Comparison of ENCODE assay signal across 19 mouse cellular contexts in the genomic region with DNA sequence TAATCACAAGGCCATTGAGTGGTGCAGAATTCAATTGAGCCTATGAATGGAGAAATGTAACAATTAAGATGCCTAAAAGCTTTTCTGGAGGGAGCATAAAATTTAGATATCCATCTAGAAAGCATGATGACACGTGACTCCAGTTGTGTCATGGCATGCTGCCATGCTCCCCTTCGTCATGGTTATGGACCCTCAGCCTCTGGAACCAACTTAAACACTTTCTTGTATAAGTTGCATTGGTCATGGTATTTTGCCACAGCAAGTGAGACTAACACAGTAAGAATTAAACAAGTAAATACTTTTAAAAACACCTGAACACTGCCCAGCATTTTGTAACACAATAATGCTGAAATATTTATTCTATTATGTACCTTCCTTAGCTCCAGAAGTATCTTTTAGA.
A peak's percentile ranks its signal among the peaks of the same experiment; 100 is the strongest.
DNase-seq lines count a peak whose midpoint lies in the region; ATAC-seq lines count a peak whose summit lies in the region.
"Had no signal": no experiment of that assay in that cellular context is flagged by ENCODE, and none has a peak within 500 bp of the region (broad histone marks: within the 10 kb centered on the region; RNA-seq: fewer than 3 reads in every experiment).

No protein-coding gene starts in this region.

- H3K27ac ChIP-seq in embryonic facial prominence, embryonic 14.5 days (replicated peaks; ENCODE audit: low read depth, low read length): no peak overlapping the region
- no peak overlapping the region for H3K27ac ChIP-seq in embryonic facial prominence, embryonic 10.5 days (replicated peaks)
- H3K27ac ChIP-seq in midbrain, embryonic 11.5 days (ENCODE audit: low read depth, low read length): no peak overlapping the region
- H3K27ac ChIP-seq in midbrain, embryonic 16.5 days (ENCODE audit: low read length): no peak overlapping the region
- H3K27ac ChIP-seq in hindbrain, embryonic 13.5 days: no peak overlapping the region
- H3K27ac ChIP-seq in midbrain, embryonic 15.5 days: no peak overlapping the region
- H3K27ac ChIP-seq: embryonic facial prominence, embryonic 13.5 days; forebrain, embryonic 13.5 days; heart, embryonic 13.5 days; intestine, embryonic 15.5 days had no signal

- no peaks in the 10 kb centered on the region for H3K9me3 ChIP-seq in embryonic facial prominence, embryonic 14.5 days (ENCODE audit: control insufficient read depth, low read length)
- H3K9me3 ChIP-seq in embryonic facial prominence, embryonic 10.5 days: no peaks in the 10 kb centered on the region
- no peaks in the 10 kb centered on the region for H3K9me3 ChIP-seq in midbrain, embryonic 11.5 days (ENCODE audit: control insufficient read depth, low read length)
- no peaks in the 10 kb centered on the region for H3K9me3 ChIP-seq in midbrain, embryonic 16.5 days (replicated peaks; ENCODE audit: control insufficient read depth, low read length, poor library complexity, severe bottlenecking)
- no peaks in the 10 kb centered on the region for H3K9me3 ChIP-seq in hindbrain, embryonic 13.5 days
- no peaks in the 10 kb centered on the region for H3K9me3 ChIP-seq in midbrain, embryonic 15.5 days
- H3K9me3 ChIP-seq: embryonic facial prominence, embryonic 13.5 days; forebrain, embryonic 13.5 days; heart, embryonic 13.5 days; intestine, embryonic 15.5 days had no signal

- H3K9ac ChIP-seq in embryonic facial prominence, embryonic 14.5 days (ENCODE audit: low read depth, low read length): no peak overlapping the region
- H3K9ac ChIP-seq in midbrain, embryonic 11.5 days (ENCODE audit: low read length): no peak overlapping the region
- H3K9ac ChIP-seq in midbrain, embryonic 16.5 days (ENCODE audit: low read depth, low read length): no peak overlapping the region
- H3K9ac ChIP-seq in hindbrain, embryonic 13.5 days: no peak overlapping the region
- H3K9ac ChIP-seq in midbrain, embryonic 15.5 days: no peak overlapping the region
- H3K9ac ChIP-seq: embryonic facial prominence, embryonic 13.5 days; forebrain, embryonic 13.5 days; forebrain, postnatal 0 days; heart, embryonic 13.5 days; intestine, embryonic 15.5 days had no signal

- H3K4me2 ChIP-seq in embryonic facial prominence, embryonic 14.5 days (ENCODE audit: low read depth, low read length): no peak overlapping the region
- H3K4me2 ChIP-seq in midbrain, embryonic 11.5 days: no peak overlapping the region
- H3K4me2 ChIP-seq in midbrain, embryonic 16.5 days (ENCODE audit: low read length): no peak overlapping the region
- no peak overlapping the region for H3K4me2 ChIP-seq in hindbrain, embryonic 13.5 days
- no peak overlapping the region for H3K4me2 ChIP-seq in midbrain, embryonic 15.5 days
- H3K4me2 ChIP-seq: embryonic facial prominence, embryonic 13.5 days; forebrain, embryonic 13.5 days; heart, embryonic 13.5 days; intestine, embryonic 15.5 days had no signal

- 45% methylated on average over 2 of the region's 2 CpGs for WGBS in embryonic facial prominence, embryonic 14.5 days
- 73% methylated on average over 2 of the region's 2 CpGs for WGBS in embryonic facial prominence, embryonic 10.5 days
- WGBS in midbrain, embryonic 11.5 days: 47% methylated on average over 2 of the region's 2 CpGs
- WGBS in midbrain, embryonic 16.5 days: 35% methylated on average over 2 of the region's 2 CpGs
- 32% methylated on average over 2 of the region's 2 CpGs for WGBS in hindbrain, embryonic 13.5 days
- WGBS in midbrain, embryonic 15.5 days: 35% methylated on average over 2 of the region's 2 CpGs

- no peak for ATAC-seq in embryonic facial prominence, embryonic 14.5 days (ENCODE audit: low read depth)
- peak; percentile 69 for ATAC-seq in midbrain, embryonic 11.5 days (ENCODE audit: low FRiP score)
- ATAC-seq in midbrain, embryonic 16.5 days: no peak
- ATAC-seq in hindbrain, embryonic 13.5 days (ENCODE audit: low FRiP score): peak; percentile 73
- peak; percentile 39; the same call in 1 of the 2 replicates for ATAC-seq in midbrain, embryonic 15.5 days (replicated peaks)
- ATAC-seq: activated CD4-positive, CD25-positive, alpha-beta regulatory T cell, adult 4 months; intestine, embryonic 15.5 days had no signal

- no peaks in the 10 kb centered on the region for H3K27me3 ChIP-seq in embryonic facial prominence, embryonic 14.5 days (replicated peaks; ENCODE audit: control insufficient read depth, insufficient read depth, low read length)
- no peaks in the 10 kb centered on the region for H3K27me3 ChIP-seq in embryonic facial prominence, embryonic 10.5 days (replicated peaks; ENCODE audit: low read depth, poor library complexity, severe bottlenecking)
- H3K27me3 ChIP-seq in midbrain, embryonic 11.5 days (ENCODE audit: control insufficient read depth, insufficient read depth, low read length): no peaks in the 10 kb centered on the region
- no peaks in the 10 kb centered on the region for H3K27me3 ChIP-seq in midbrain, embryonic 16.5 days (ENCODE audit: control insufficient read depth, insufficient read depth, low read depth, low read length)
- no peaks in the 10 kb centered on the region for H3K27me3 ChIP-seq in hindbrain, embryonic 13.5 days
- H3K27me3 ChIP-seq in midbrain, embryonic 15.5 days (replicated peaks): no peaks in the 10 kb centered on the region
- H3K27me3 ChIP-seq: embryonic facial prominence, embryonic 13.5 days; forebrain, embryonic 13.5 days; heart, embryonic 13.5 days; intestine, embryonic 15.5 days had no signal

- intact Hi-C loops in gastrocnemius, postnatal 14 days (cut with DNase I; ENCODE audit: low total_unique reads): no loop called here

- peak; percentile 13 for DNase-seq in embryonic facial prominence, embryonic 14.5 days (ENCODE audit: low spot score)
- no peak for DNase-seq in embryonic facial prominence, embryonic 10.5 days (ENCODE audit: low spot score)
- DNase-seq in midbrain, embryonic 11.5 days (ENCODE audit: low spot score, missing footprints): no peak
- DNase-seq in gastrocnemius, postnatal 14 days: no peak
- DNase-seq: adrenal gland, adult 2 months; adrenal gland, postnatal 25 days; cerebellum, adult 2 months; gastrocnemius, postnatal 36 days; heart, adult 11 months; heart, postnatal 36 days had no signal

- H3K4me1 ChIP-seq in embryonic facial prominence, embryonic 14.5 days (ENCODE audit: control insufficient read depth, insufficient read depth, low read length): no peaks in the 10 kb centered on the region
- H3K4me1 ChIP-seq in embryonic facial prominence, embryonic 10.5 days: no peaks in the 10 kb centered on the region
- no peaks in the 10 kb centered on the region for H3K4me1 ChIP-seq in midbrain, embryonic 11.5 days (ENCODE audit: control insufficient read depth, insufficient read depth, low read length)
- H3K4me1 ChIP-seq in midbrain, embryonic 16.5 days (ENCODE audit: control insufficient read depth, insufficient read depth, low read length): no peaks in the 10 kb centered on the region
- no peaks in the 10 kb centered on the region for H3K4me1 ChIP-seq in hindbrain, embryonic 13.5 days (replicated peaks)
- H3K4me1 ChIP-seq in midbrain, embryonic 15.5 days: no peaks in the 10 kb centered on the region
- H3K4me1 ChIP-seq: embryonic facial prominence, embryonic 13.5 days; forebrain, embryonic 13.5 days; heart, embryonic 13.5 days; intestine, embryonic 15.5 days had no signal

- no peak overlapping the region for H3K4me3 ChIP-seq in embryonic facial prominence, embryonic 14.5 days (ENCODE audit: low read depth, low read length)
- no peak overlapping the region for H3K4me3 ChIP-seq in embryonic facial prominence, embryonic 10.5 days
- H3K4me3 ChIP-seq in midbrain, embryonic 11.5 days (ENCODE audit: low read depth, low read length): no peak overlapping the region
- no peak overlapping the region for H3K4me3 ChIP-seq in midbrain, embryonic 16.5 days (ENCODE audit: low read depth, low read length)
- no peak overlapping the region for H3K4me3 ChIP-seq in hindbrain, embryonic 13.5 days
- no peak overlapping the region for H3K4me3 ChIP-seq in midbrain, embryonic 15.5 days
- H3K4me3 ChIP-seq: embryonic facial prominence, embryonic 13.5 days; forebrain, embryonic 13.5 days; heart, embryonic 13.5 days; intestine, embryonic 15.5 days had no signal

- H3K36me3 ChIP-seq in embryonic facial prominence, embryonic 14.5 days (ENCODE audit: control insufficient read depth, insufficient read depth, low read length): no peaks in the 10 kb centered on the region
- H3K36me3 ChIP-seq in embryonic facial prominence, embryonic 10.5 days (replicated peaks): no peaks in the 10 kb centered on the region
- no peaks in the 10 kb centered on the region for H3K36me3 ChIP-seq in midbrain, embryonic 11.5 days (ENCODE audit: control insufficient read depth, insufficient read depth, low read length)
- H3K36me3 ChIP-seq in midbrain, embryonic 16.5 days (ENCODE audit: control insufficient read depth, insufficient read depth, low read length): no peaks in the 10 kb centered on the region
- H3K36me3 ChIP-seq in hindbrain, embryonic 13.5 days: no peaks in the 10 kb centered on the region
- H3K36me3 ChIP-seq in midbrain, embryonic 15.5 days (replicated peaks): no peaks in the 10 kb centered on the region
- H3K36me3 ChIP-seq: embryonic facial prominence, embryonic 13.5 days; heart, embryonic 13.5 days; intestine, embryonic 15.5 days had no signal

Comparison
In these comparisons a context has a peak if more than half of its experiments do, and no peak if none do; other contexts are left out.
1. ATAC-seq: peak in midbrain, embryonic 11.5 days (single experiment), hindbrain, embryonic 13.5 days (single experiment) and midbrain, embryonic 15.5 days (single experiment); none in embryonic facial prominence, embryonic 14.5 days (single experiment) and midbrain, embryonic 16.5 days (single experiment).